Mouse (Mus musculus): Measurements from ENCODE around the gene Clec2e.

GRCm38 (mm10) chr6:129042470-129042869, 58.2 kb downstream of the Clec2e start:
- TF ChIP-seq CTCF (IDR thresholded peaks at IDR 0.05; ENCODE audit: low read depth) (no peak), EP300 (IDR thresholded peaks at IDR 0.05; ENCODE audit: low read depth) (no peak)
